Mouse (Mus musculus): ENCODE measurements at regions not wholly inside any gene's neighbourhood (a gene's known extent, or its start where the extent isn't known, plus 50 kb on each side); places are given as distances from the start of the nearest gene placed in this dataset.

- Histone ChIP-seq H3K4me3 (no peak overlapping the region), H3K4me2 (replicated peaks) (no peak overlapping the region), H3K27me3 (no peaks in the 10 kb centered on the region), H3K36me3 (no peaks in the 10 kb centered on the region), H3K4me1 (no peaks in the 10 kb centered on the region), H3K9me3 (replicated peaks) (no peaks in the 10 kb centered on the region; the same call in 1 of the 2 replicates), H3K27ac (no peak overlapping the region), H3K9ac (no peak overlapping the region)
- 78% methylated on average over 3 of the region's 3 CpGs for WGBS
- ATAC-seq (ENCODE audit: low FRiP score): no peak
Measured at GRCm38 (mm10) chr2:137510671-137511235, 394.3 kb upstream of the Jag1 start.

- no peak for ATAC-seq (ENCODE audit: low FRiP score)
- no peak overlapping the region for H3K4me3 ChIP-seq
- H3K4me1 ChIP-seq: no peaks in the 10 kb centered on the region
- WGBS: 77% methylated on average over 1 of the region's 1 CpGs
- no peak overlapping the region for H3K9ac ChIP-seq
- no peaks in the 10 kb centered on the region for H3K27me3 ChIP-seq
- no peaks in the 10 kb centered on the region for H3K9me3 ChIP-seq (replicated peaks)
- H3K36me3 ChIP-seq: no peaks in the 10 kb centered on the region
- no peak overlapping the region for H3K4me2 ChIP-seq (replicated peaks)
- H3K27ac ChIP-seq: no peak overlapping the region
Measured at GRCm38 (mm10) chr2:137501236-137501635, 384.8 kb upstream of the Jag1 start.

GRCm38 (mm10) chr2:137497616-137498015 is 381.2 kb upstream of the Jag1 start:
- Histone ChIP-seq H3K4me1 (no peaks in the 10 kb centered on the region), H3K4me2 (replicated peaks) (no peak overlapping the region), H3K9me3 (replicated peaks) (no peaks in the 10 kb centered on the region), H3K36me3 (no peaks in the 10 kb centered on the region), H3K27me3 (no peaks in the 10 kb centered on the region), H3K9ac (no peak overlapping the region), H3K4me3 (no peak overlapping the region), H3K27ac (no peak overlapping the region)
- ATAC-seq (ENCODE audit: low FRiP score): no peak
- WGBS: 80% methylated on average over 2 of the region's 2 CpGs

- Histone ChIP-seq H3K4me2 (replicated peaks) (no peak overlapping the region), H3K27me3 (no peaks in the 10 kb centered on the region), H3K36me3 (no peaks in the 10 kb centered on the region), H3K27ac (no peak overlapping the region), H3K4me3 (no peak overlapping the region), H3K4me1 (no peaks in the 10 kb centered on the region), H3K9ac (no peak overlapping the region), H3K9me3 (replicated peaks) (no peaks in the 10 kb centered on the region)
- 87% methylated on average over 5 of the region's 5 CpGs for WGBS
- ATAC-seq (ENCODE audit: low FRiP score): no peak
Measured at GRCm38 (mm10) chr2:137493600-137493999, 377.2 kb upstream of the Jag1 start.

- Histone ChIP-seq H3K4me1 (no peaks in the 10 kb centered on the region), H3K9me3 (replicated peaks) (no peaks in the 10 kb centered on the region), H3K27ac (no peak overlapping the region), H3K36me3 (no peaks in the 10 kb centered on the region), H3K9ac (no peak overlapping the region), H3K4me3 (no peak overlapping the region), H3K27me3 (no peaks in the 10 kb centered on the region), H3K4me2 (replicated peaks) (no peak overlapping the region)
- no peak for ATAC-seq (ENCODE audit: low FRiP score)
- 75% methylated on average over 5 of the region's 5 CpGs for WGBS
Measured at GRCm38 (mm10) chr2:137489181-137489682, 372.8 kb upstream of the Jag1 start.

- Histone ChIP-seq H3K4me2 (replicated peaks) (no peak overlapping the region), H3K27me3 (no peaks in the 10 kb centered on the region), H3K4me3 (no peak overlapping the region), H3K9me3 (replicated peaks) (no peaks in the 10 kb centered on the region), H3K36me3 (no peaks in the 10 kb centered on the region), H3K4me1 (no peaks in the 10 kb centered on the region), H3K9ac (no peak overlapping the region), H3K27ac (no peak overlapping the region)
- 24% methylated on average over 1 of the region's 1 CpGs for WGBS
- ATAC-seq (ENCODE audit: low FRiP score): no peak
Measured at GRCm38 (mm10) chr2:137468769-137469168, 352.3 kb upstream of the Jag1 start.

GRCm38 (mm10) chr2:137457061-137457753 is 340.8 kb upstream of the Jag1 start:
- no peak overlapping the region for H3K4me3 ChIP-seq
- 32% methylated on average over 4 of the region's 4 CpGs for WGBS

GRCm38 (mm10) chr2:137456436-137456835 is 340.0 kb upstream of the Jag1 start:
- Histone ChIP-seq H3K36me3 (no peaks in the 10 kb centered on the region), H3K9ac (no peak overlapping the region), H3K4me1 (0 out of 2 replicates have a peak, but pooled peaks cover 5% of the 10 kb centered on the region), H3K27ac (no peak overlapping the region), H3K4me3 (no peak overlapping the region), H3K4me2 (replicated peaks) (no peak overlapping the region), H3K9me3 (replicated peaks) (no peaks in the 10 kb centered on the region), H3K27me3 (no peaks in the 10 kb centered on the region)
- 82% methylated on average over 3 of the region's 3 CpGs for WGBS
- ATAC-seq (ENCODE audit: low FRiP score): no peak

More at GRCm38 (mm10) chr2:137457061-137457753, 340.8 kb upstream of the Jag1 start:
- H3K27me3 ChIP-seq: no peaks in the 10 kb centered on the region
- H3K36me3 ChIP-seq: no peaks in the 10 kb centered on the region
- no peaks in the 10 kb centered on the region for H3K9me3 ChIP-seq (replicated peaks)
- no peak overlapping the region for H3K27ac ChIP-seq
- no peak overlapping the region for H3K9ac ChIP-seq
- H3K4me1 ChIP-seq: 0 out of 2 replicates have a peak, but pooled peaks cover 5% of the 10 kb centered on the region
- ATAC-seq (ENCODE audit: low FRiP score): peak; percentile 93
- no peak overlapping the region for H3K4me2 ChIP-seq (replicated peaks)

- Histone ChIP-seq H3K4me1 (no peaks in the 10 kb centered on the region), H3K36me3 (no peaks in the 10 kb centered on the region), H3K4me2 (replicated peaks) (no peak overlapping the region), H3K27me3 (no peaks in the 10 kb centered on the region), H3K27ac (no peak overlapping the region), H3K9me3 (replicated peaks) (no peaks in the 10 kb centered on the region), H3K9ac (no peak overlapping the region), H3K4me3 (no peak overlapping the region)
- 90% methylated on average over 7 of the region's 7 CpGs for WGBS
- ATAC-seq (ENCODE audit: low FRiP score): no peak
Measured at GRCm38 (mm10) chr2:137446919-137447318, 330.5 kb upstream of the Jag1 start.

GRCm38 (mm10) chr2:137437741-137438140 is 321.3 kb upstream of the Jag1 start:
- ATAC-seq (ENCODE audit: low FRiP score): no peak
- 71% methylated on average over 5 of the region's 5 CpGs for WGBS
- H3K27ac ChIP-seq: no peak overlapping the region
- no peaks in the 10 kb centered on the region for H3K9me3 ChIP-seq (replicated peaks)
- H3K27me3 ChIP-seq: no peaks in the 10 kb centered on the region
- H3K4me2 ChIP-seq (replicated peaks): no peak overlapping the region
- no peaks in the 10 kb centered on the region; the same call in 1 of the 2 replicates for H3K4me1 ChIP-seq
- no peak overlapping the region for H3K9ac ChIP-seq
- H3K36me3 ChIP-seq: no peaks in the 10 kb centered on the region
- no peak overlapping the region for H3K4me3 ChIP-seq

GRCm38 (mm10) chr2:137436161-137436560 is 319.7 kb upstream of the Jag1 start:
- H3K36me3 ChIP-seq: no peaks in the 10 kb centered on the region
- H3K4me3 ChIP-seq: no peak overlapping the region
- ATAC-seq (ENCODE audit: low FRiP score): no peak
- H3K27me3 ChIP-seq: no peaks in the 10 kb centered on the region
- no peak overlapping the region for H3K27ac ChIP-seq
- H3K4me2 ChIP-seq (replicated peaks): no peak overlapping the region
- WGBS: 74% methylated on average over 4 of the region's 4 CpGs
- H3K4me1 ChIP-seq: peaks cover 2% of the 10 kb centered on the region
- no peaks in the 10 kb centered on the region for H3K9me3 ChIP-seq (replicated peaks)
- H3K9ac ChIP-seq: no peak overlapping the region

- ATAC-seq (ENCODE audit: low FRiP score): no peak
- Histone ChIP-seq H3K9me3 (replicated peaks) (no peaks in the 10 kb centered on the region), H3K4me2 (replicated peaks) (no peak overlapping the region), H3K9ac (no peak overlapping the region), H3K36me3 (no peaks in the 10 kb centered on the region), H3K27ac (no peak overlapping the region), H3K4me3 (no peak overlapping the region), H3K27me3 (no peaks in the 10 kb centered on the region), H3K4me1 (no peaks in the 10 kb centered on the region)
- WGBS: 69% methylated on average over 3 of the region's 3 CpGs
Measured at GRCm38 (mm10) chr2:137422656-137423055, 306.2 kb upstream of the Jag1 start.

GRCm38 (mm10) chr2:137419678-137420077 is 303.2 kb upstream of the Jag1 start:
- Histone ChIP-seq H3K36me3 (no peaks in the 10 kb centered on the region), H3K9me3 (replicated peaks) (no peaks in the 10 kb centered on the region), H3K4me1 (no peaks in the 10 kb centered on the region), H3K4me3 (no peak overlapping the region), H3K27me3 (no peaks in the 10 kb centered on the region), H3K4me2 (replicated peaks) (no peak overlapping the region), H3K27ac (no peak overlapping the region), H3K9ac (no peak overlapping the region)
- 75% methylated on average over 4 of the region's 4 CpGs for WGBS
- no peak for ATAC-seq (ENCODE audit: low FRiP score)
